Mouse (Mus musculus) adrenal gland (tissue): Measurements from ENCODE around the gene Tyms.

Experiments
- intact Hi-C: fragments of 180-260 bp; cut with DNase I; formaldehyde crosslinking; loops from one replicate; pipeline ENCODE4 v1.15.1; 2025
- long read RNA-seq, 2 experiments: library from polyadenylated mRNA; unstranded; transcript quantifications; one replicate each; pipeline ENCODE4 v2.0.0; 2020; ENCODE audit warnings: borderline replicate concordance in 1 of 2; ENCODE audit not compliant: insufficient replicate concordance in 1 of 2

Tyms gene
- long read RNA-seq, experiment 1, transcript Tyms-201 (7 exons, 3,163 nt): major isoform, 13 of 17 reads
- long read RNA-seq, experiment 1, partial matches to known transcripts: 2 of 17 reads
- long read RNA-seq, experiment 1, other reads (novel, unspliced or antisense): 2 of 17 reads
- long read RNA-seq, experiment 2, transcript Tyms-201 (7 exons, 3,163 nt): major isoform, 14 of 17 reads
- long read RNA-seq, experiment 2, partial matches to known transcripts: 2 of 17 reads
- long read RNA-seq, experiment 2, other reads (novel, unspliced or antisense): 1 of 17 reads

DNA sequence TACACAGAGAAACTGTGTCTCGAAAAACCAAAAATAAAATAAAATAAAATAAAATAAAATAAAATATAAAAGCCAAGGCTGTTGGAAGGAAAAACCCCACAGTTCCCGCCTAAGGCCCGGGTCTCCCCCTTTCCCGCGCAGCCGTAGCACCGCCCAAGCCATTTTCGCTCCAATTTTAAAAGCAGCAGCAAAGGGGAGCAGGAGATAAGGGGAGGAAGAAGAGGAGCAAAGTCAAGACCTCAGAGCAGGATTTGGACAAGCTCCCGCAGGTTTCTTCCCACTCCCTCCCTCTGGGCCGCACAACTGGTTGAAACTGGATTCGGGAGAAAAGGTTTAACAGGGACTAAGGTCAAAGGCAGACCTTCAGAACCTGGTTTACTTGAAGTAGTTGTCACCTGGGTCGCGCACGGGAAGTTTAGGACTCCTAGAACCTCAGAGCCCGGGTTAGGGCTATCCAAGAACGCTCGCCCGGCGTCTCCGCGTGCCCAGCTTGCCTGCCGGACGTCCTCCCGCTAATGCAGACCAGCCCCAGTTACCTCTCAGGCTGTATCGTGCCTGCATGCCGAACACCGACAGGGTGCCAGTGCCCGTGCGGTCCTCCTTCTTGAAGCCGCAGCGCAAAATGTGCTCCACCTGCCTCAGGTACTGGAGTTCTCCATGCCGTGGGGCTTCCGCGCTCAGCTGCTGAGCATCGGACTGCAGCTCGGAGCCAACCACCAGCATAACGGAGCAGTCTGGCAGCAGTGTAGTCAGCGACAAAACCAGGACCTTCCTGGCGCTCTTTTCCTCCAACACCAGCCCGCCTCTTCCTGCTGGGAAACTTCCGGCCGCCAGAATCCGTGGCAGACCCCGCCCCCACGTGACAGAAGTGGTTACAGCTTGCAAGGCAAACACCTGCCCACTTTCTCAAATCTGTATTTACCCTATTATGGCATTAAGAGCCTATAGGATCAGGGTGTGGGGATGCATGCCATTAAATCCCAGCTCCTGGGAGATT lies at the start of gene Tyms:
Tyms (minus strand) TSS at position 793 of the 997 bp plus-strand sequence.
- intact Hi-C loops: no loop called here

- intact Hi-C loops: no loop called here
Observed at GRCm38 (mm10) chr5:30122481-30122880, 49.1 kb upstream of the Tyms start.

GRCm38 (mm10) chr5:30120106-30120505 lies 46.7 kb upstream of the Tyms start:
- intact Hi-C loops: no loop called here

DNA sequence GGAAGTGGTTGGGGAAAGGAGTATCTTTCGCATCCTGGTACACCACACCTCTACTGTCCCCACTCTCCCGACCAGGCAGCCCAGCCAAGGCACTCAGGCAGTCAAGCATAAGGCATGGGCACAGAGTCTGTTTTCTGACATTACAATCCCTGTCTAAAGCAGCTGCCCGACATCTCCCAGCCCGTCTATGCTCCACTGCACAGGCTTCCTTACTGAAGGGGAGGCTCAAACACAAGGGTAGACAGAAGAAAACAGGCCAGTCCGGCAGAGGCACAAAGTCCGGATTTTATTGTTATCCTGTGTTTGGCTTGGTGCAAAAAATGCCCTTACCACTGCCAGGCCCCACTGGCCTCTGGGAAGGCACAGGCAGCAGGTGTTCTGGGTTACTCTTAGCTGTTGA lies 45.7 kb upstream of the Tyms start:
- intact Hi-C loops: no loop called here

- intact Hi-C loops: no loop called here
Observed at GRCm38 (mm10) chr5:30118018-30118417, 44.6 kb upstream of the Tyms start.

DNA sequence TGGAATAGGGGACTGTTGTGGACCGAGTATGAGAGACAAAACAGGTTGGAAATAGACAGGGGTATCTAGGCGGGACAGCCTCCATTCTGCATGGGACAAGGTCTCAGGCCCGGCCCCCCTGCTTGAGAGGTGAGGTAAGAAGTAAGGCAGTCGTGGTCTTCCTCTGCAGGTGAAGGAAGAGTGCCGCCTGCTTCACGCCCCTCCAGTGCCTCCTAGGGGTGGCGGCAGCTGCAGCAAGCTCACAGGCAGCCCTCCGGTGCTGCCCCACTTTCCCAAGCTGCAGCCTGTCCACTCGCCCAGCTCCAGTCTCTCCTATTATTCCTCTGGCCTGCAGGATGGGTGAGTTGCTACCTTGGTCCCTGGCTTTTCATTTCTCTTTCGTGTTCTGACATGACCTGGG lies 42.3 kb upstream of the Tyms start:
- intact Hi-C loops: no loop called here

DNA sequence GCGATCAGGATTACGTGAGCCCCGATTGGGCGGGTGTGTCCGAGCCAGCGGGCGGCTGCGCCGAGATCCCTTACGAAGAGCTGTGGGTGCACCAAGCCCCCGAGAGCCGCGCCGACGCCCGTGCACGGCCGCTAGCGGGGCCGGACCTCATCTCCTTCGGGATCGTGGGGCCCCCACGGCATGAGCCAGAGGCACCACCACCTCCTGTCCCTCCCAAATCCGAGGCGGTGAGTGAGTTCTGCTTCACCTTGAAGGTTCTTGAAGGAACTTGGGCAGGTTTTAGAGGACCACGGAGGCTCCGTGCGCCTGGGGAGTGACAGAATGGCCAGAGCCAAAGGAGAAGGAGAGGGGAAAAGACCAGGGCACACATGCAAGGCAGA lies 41.3 kb upstream of the Tyms start:
- intact Hi-C loops: loop anchor here (5.0 kb wide), 1 partner anchor 83 kb away; no protein-coding TSS in a partner anchor

DNA sequence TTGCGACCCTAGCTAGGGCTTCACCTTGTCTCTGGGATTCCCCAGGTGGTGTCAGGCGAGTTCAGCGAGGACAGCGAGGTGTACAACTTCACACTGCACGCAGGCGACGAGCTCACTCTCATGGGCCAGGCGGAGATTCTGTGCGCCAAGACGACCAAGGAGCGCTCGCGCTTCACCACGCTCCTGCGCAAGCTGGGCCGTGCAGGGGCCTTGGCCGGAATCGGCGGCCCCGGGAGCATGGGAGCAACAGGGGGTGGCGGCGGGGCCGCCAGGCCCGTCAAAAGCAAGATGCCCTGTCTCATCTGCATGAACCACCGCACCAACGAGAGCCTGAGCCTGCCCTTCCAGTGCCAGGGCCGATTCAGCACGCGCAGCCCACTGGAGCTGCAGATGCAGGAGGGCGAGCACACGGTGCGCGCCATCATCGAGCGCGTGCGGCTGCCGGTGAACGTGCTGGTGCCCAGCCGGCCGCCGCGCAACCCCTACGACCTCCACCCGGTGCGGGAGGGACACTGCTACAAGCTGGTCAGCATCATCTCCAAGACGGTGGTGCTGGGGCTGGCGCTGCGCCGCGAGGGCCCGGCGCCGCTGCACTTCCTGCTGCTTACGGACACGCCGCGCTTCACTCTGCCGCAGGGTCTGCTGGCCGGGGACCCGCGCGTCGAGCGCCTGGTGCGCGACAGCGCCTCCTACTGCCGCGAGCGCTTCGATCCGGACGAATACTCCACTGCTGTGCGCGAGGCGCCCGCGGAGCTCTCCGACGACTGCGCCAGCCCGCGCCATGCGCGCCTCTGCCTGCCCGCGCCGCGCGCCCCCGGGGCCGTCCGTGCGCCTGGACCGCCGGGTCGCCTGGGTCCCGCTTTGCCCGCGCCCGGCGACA lies 40.7 kb upstream of the Tyms start:
- intact Hi-C loops: loop anchor here (5.0 kb wide), 1 partner anchor 83 kb away; no protein-coding TSS in a partner anchor

DNA sequence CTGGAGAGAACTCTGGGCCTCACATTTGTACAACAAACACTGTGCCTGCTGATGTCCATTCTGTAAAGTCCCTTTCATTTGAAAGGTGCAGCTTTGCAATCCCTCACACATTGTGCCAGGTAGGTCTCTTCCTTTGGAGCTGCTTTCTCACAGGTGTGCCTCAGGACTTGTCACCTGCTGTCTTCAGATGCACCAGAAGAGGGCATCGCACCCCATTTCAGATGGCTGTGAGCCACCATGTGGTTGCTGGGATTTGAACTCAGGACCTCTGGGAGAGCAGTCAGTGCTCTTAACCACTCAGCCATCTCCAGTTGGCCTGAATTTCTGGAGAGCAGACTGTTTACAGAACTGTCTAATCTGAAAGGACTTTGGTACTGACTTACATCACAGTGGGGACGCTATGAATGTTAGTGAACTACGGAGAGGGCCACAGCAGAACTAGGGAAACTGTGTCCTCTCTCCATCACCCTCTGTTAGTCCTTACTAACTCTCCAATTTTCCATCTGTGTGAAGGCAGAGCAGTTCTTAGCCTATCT lies 39.2 kb upstream of the Tyms start:
- intact Hi-C loops: loop anchor here (5.0 kb wide), 1 partner anchor 85 kb away; no protein-coding TSS in a partner anchor

GRCm38 (mm10) chr5:30111771-30112170 lies 38.4 kb upstream of the Tyms start:
- intact Hi-C loops: loop anchor here (5.0 kb wide), 1 partner anchor 86 kb away; no protein-coding TSS in a partner anchor

GRCm38 (mm10) chr5:30111126-30111525 lies 37.7 kb upstream of the Tyms start:
- intact Hi-C loops: loop anchor here (5.0 kb wide), 1 partner anchor 86 kb away; no protein-coding TSS in a partner anchor

GRCm38 (mm10) chr5:30110371-30111060 lies 37.1 kb upstream of the Tyms start:
- intact Hi-C loops: loop anchor here (5.0 kb wide), 1 partner anchor 87 kb away; no protein-coding TSS in a partner anchor

GRCm38 (mm10) chr5:30109899-30110298 lies 36.5 kb upstream of the Tyms start:
- intact Hi-C loops: loop anchor here (5.0 kb wide), 1 partner anchor 87 kb away; no protein-coding TSS in a partner anchor

DNA sequence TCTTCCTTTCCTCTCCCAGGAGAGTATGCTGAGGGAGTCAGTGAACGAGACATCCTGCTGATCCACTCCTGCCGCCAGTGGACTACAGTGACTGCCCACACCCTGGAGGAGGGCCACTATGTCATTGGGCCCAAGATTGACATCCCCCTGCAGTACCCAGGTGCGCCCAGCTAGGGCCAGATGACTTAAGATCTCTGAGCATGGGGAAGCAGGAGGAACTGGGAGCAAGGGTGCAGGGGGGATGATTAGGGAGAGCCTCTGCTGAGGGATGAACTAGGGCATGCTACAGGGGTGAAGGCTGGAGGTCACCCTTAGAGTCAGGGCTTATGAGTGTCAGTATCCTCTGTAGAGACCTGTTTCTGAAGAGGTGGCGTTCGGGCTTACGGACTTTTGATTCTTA lies 34.8 kb upstream of the Tyms start:
- intact Hi-C loops: no loop called here

GRCm38 (mm10) chr5:30107611-30108041 lies 34.2 kb upstream of the Tyms start:
- intact Hi-C loops: no loop called here

- intact Hi-C loops: no loop called here
Observed at GRCm38 (mm10) chr5:30107186-30107585, 33.8 kb upstream of the Tyms start.

GRCm38 (mm10) chr5:30106756-30107155 lies 33.3 kb upstream of the Tyms start:
- intact Hi-C loops: no loop called here

DNA sequence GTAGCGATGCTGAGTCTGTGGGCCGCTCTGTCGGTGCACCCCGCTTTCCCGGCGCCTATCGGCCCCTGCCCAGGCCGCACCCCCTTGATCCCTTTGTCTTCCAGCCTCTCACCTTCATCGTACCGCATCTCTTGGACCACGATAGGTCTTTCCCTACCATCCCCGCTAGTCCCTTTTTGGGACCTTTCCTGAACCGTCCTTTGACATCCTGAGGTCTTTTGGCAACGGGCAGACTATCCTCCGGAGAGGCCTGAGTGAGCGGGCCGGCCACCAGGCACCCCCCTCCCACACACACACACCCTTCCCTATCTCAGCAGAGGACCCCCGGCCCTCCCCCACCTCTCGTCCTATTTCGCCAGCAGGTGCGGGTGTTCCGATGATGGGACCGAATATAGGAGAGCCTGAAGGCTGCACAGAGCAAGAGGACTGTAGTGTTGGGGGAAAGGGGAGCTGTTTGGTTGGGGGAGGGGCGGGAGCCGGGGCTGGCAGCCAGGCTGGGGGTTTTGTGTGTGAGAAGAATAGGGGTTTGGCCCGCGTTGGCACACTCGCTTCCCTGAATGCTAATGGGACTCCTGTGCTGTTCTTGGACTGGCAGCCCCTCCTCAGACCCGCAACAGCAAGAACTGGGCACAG lies 32.4 kb upstream of the Tyms start, which contains the start of gene 3110082J24Rik:
3110082J24Rik (minus strand) TSS at position 419 of the 633 bp plus-strand sequence.
- intact Hi-C loops: no loop called here
